Comparison of ENCODE assay signal across 10 mouse cellular contexts in genomic region chr8:20388706-20389362, GRCm38 (mm10). TPM values are rescaled to one million over a fixed set of nuclear protein-coding genes. Genes with fewer than 3 reads are reported as not detected.
DNase-seq lines count a peak whose midpoint lies in the region; ATAC-seq and TF ChIP-seq lines count a peak whose summit lies in the region.
"Not testable (repeated sequence)": the region's sequence is repeated elsewhere in the genome, so short reads cannot be mapped to it uniquely, and the experiment has no call there.
"Had no signal": no experiment of that assay in that cellular context is flagged by ENCODE, and none has a peak within 500 bp of the region (broad histone marks: within the 10 kb centered on the region; RNA-seq: fewer than 3 reads in every experiment).

No protein-coding gene starts in this region.

- not testable (repeated sequence) for TF ChIP-seq CTCF in cerebellum, adult 2 months (IDR thresholded peaks at IDR 0.05; ENCODE audit: borderline replicate concordance, insufficient read depth, low read depth, low read length); forebrain, postnatal 0 days (IDR thresholded peaks at IDR 0.05; ENCODE audit: low read depth); kidney, adult 2 months (conservative IDR thresholded peaks at IDR 0.05; ENCODE audit: insufficient read depth, insufficient read length, low read depth, low read length)

- not testable (repeated sequence) for TF ChIP-seq POLR2A in cerebellum, adult 2 months (IDR thresholded peaks at IDR 0.05; ENCODE audit: borderline replicate concordance, insufficient read depth, low read length); kidney, adult 2 months (IDR thresholded peaks at IDR 0.05; ENCODE audit: low read depth, low read length)

- not testable (repeated sequence) for H3K9me3 ChIP-seq in forebrain, postnatal 0 days (ENCODE audit: low read length); heart, embryonic 15.5 days (replicated peaks); limb, embryonic 12.5 days

- not testable (repeated sequence) for H3K4me3 ChIP-seq in cerebellum, adult 2 months (replicated peaks; ENCODE audit: insufficient read depth, low read depth, low read length); forebrain, postnatal 0 days (ENCODE audit: low read depth, low read length); heart, embryonic 15.5 days; kidney, adult 2 months (ENCODE audit: insufficient read depth, low read depth, low read length); limb, embryonic 12.5 days (replicated peaks)

- not testable (repeated sequence) for H3K36me3 ChIP-seq in forebrain, postnatal 0 days (ENCODE audit: insufficient read depth); heart, embryonic 15.5 days; kidney, adult 2 months (ENCODE audit: control insufficient read depth, insufficient read depth, low read length); limb, embryonic 12.5 days

- WGBS in cerebellum, adult 2 months, result 34% methylated on average over 3 of the region's 7 CpGs
- WGBS in forebrain, postnatal 0 days, result 100% methylated on average over 1 of the region's 7 CpGs
- WGBS in heart, embryonic 15.5 days, result 23% methylated on average over 3 of the region's 7 CpGs
- WGBS in kidney, adult 2 months, result 63% methylated on average over 3 of the region's 7 CpGs
- WGBS in limb, embryonic 12.5 days, result 29% methylated on average over 2 of the region's 7 CpGs

- ATAC-seq in forebrain, postnatal 0 days, result peak; percentile 74
- ATAC-seq in heart, embryonic 15.5 days (replicated peaks; ENCODE audit: insufficient number of reproducible peaks, insufficient read depth, low FRiP score, low read depth), result 0 out of 2 replicates have a peak, but pooled peaks have one; percentile 18
- ATAC-seq in limb, embryonic 12.5 days (ENCODE audit: insufficient number of reproducible peaks, insufficient read depth, low FRiP score, low TSS enrichment, low read depth), result peak; percentile 56; the same call in 1 of the 2 replicates
- ATAC-seq in megakaryocyte, adult 5-6 weeks (ENCODE audit: poor library complexity, severe bottlenecking), result peak; percentile 49; the same call in 1 of the 2 replicates

- H3K27ac ChIP-seq in cerebellum, adult 2 months (ENCODE audit: insufficient read depth, low read length); forebrain, postnatal 0 days (ENCODE audit: low read depth, low read length); heart, embryonic 15.5 days; kidney, adult 2 months (ENCODE audit: insufficient read depth, low read depth, low read length); limb, embryonic 12.5 days: not testable (repeated sequence)

- not testable (repeated sequence) for H3K27me3 ChIP-seq in cerebellum, adult 2 months (ENCODE audit: control insufficient read depth, insufficient read depth, low read length); forebrain, postnatal 0 days (ENCODE audit: insufficient read depth, low read length); heart, embryonic 15.5 days; kidney, adult 2 months (replicated peaks; ENCODE audit: control insufficient read depth, insufficient read depth, low read length); limb, embryonic 12.5 days

- not testable (repeated sequence) for H3K4me2 ChIP-seq in forebrain, postnatal 0 days (ENCODE audit: low read depth); heart, embryonic 15.5 days; limb, embryonic 12.5 days

- H3K4me1 ChIP-seq in cerebellum, adult 2 months (ENCODE audit: control insufficient read depth, insufficient read depth, low read length); forebrain, postnatal 0 days (ENCODE audit: insufficient read depth); heart, embryonic 15.5 days (replicated peaks); kidney, adult 2 months (ENCODE audit: control insufficient read depth, insufficient read depth, low read length); limb, embryonic 12.5 days (replicated peaks): not testable (repeated sequence)

- not testable (repeated sequence) for H3K9ac ChIP-seq in forebrain, postnatal 0 days; heart, embryonic 15.5 days; limb, embryonic 12.5 days (replicated peaks)

- DNase-seq in cerebellum, adult 2 months, result peak; percentile 21 to 28
- not testable (repeated sequence) for DNase-seq in forebrain, postnatal 0 days
- peak; percentile 36 for DNase-seq in kidney, adult 2 months
- DNase-seq in ovary, postnatal 36 days (ENCODE audit: low spot score), result peak; percentile 27
- DNase-seq in urinary bladder, adult 18-20 months (ENCODE audit: low spot score in 2 of 2), result peak; percentile 28 to 47

RNA-seq across cellular contexts. Expression of gene Gm15319, which starts 25.8 kb away (rescaled TPM):
- 0.49 and 0.74 TPM in 2 replicates for polyA plus RNA-seq in cerebellum, adult 2 months (2012; rRNA removed)
- 0.23 and 1.7 TPM in 2 replicates for total RNA-seq in forebrain, postnatal 0 days (2014; rRNA removed)
- not detected in 2 replicates for polyA plus RNA-seq in forebrain, postnatal 0 days (2015; fragmentation: Nextera tagmentation; extraction: Ambion mirVana)
- not detected in 2 replicates for polyA plus RNA-seq in heart, embryonic 15.5 days (2015; fragmentation: Nextera tagmentation; extraction: Ambion mirVana)
- polyA plus RNA-seq in kidney, adult 2 months (2012; rRNA removed), result not detected in 2 replicates
- not detected in 2 replicates for polyA plus RNA-seq in limb, embryonic 12.5 days (2016; fragmentation: Nextera tagmentation; extraction: Ambion mirVana)
- not detected in 2 replicates for total RNA-seq in megakaryocyte, adult 5-6 weeks (2015)
- total RNA-seq in megakaryocyte, adult 5-6 weeks (2017), result not detected in 2 replicates
- polyA plus RNA-seq: embryonic facial prominence, embryonic 10.5 days; heart, embryonic 14.5 days had no signal

Comparison
In these comparisons a context has a peak if more than half of its experiments do, and no peak if none do; other contexts are left out.
1. ATAC-seq: peak in every context shown above with its lines; median percentile 74 in forebrain, postnatal 0 days; 56 in limb, embryonic 12.5 days; 49 in megakaryocyte, adult 5-6 weeks; 18 in heart, embryonic 15.5 days.